Mouse (Mus musculus) midbrain, embryonic 16.5 days (tissue): Measurements from ENCODE around the gene Krtap12-1. TPM values are rescaled to one million over a fixed set of nuclear protein-coding genes. Genes with fewer than 3 reads are reported as not detected.
"Not testable (repeated sequence)": the region's sequence is repeated elsewhere in the genome, so short reads cannot be mapped to it uniquely, and the experiment has no call there.

Source experiments
- ATAC-seq: fragments of 200-750 bp; cut with Nextera tagmentation; 2 replicates; pipeline ENCODE4 v1.8.0; 2017; ENCODE audit warnings: moderate TSS enrichment
- H3K27ac ChIP-seq: fragments of 300-500 bp; sonication (generic); 2 replicates; pipeline ENCODE4 v1.5.1; 2014; ENCODE audit warnings: mild to moderate bottlenecking, low read length, mixed read lengths
- H3K27me3 ChIP-seq: fragments of 300-500 bp; sonication (generic); 2 replicates; pipeline ENCODE4 v1.6.1; 2014; ENCODE audit warnings: low read depth, low read length, mixed read lengths; ENCODE audit not compliant: control insufficient read depth, insufficient read depth
- H3K36me3 ChIP-seq: fragments of 300-500 bp; sonication (generic); 2 replicates; pipeline ENCODE4 v1.6.1; 2014; ENCODE audit warnings: mild to moderate bottlenecking, low read length, moderate library complexity, mixed read lengths; ENCODE audit not compliant: control insufficient read depth, insufficient read depth
- H3K4me1 ChIP-seq: fragments of 300-500 bp; sonication (generic); 2 replicates; pipeline ENCODE4 v1.6.1; 2014; ENCODE audit warnings: mild to moderate bottlenecking, low read length, mixed read lengths; ENCODE audit not compliant: control insufficient read depth, insufficient read depth
- H3K4me2 ChIP-seq: fragments of 300-500 bp; sonication (generic); 2 replicates; pipeline ENCODE4 v1.6.1; 2014; ENCODE audit warnings: mild to moderate bottlenecking, low read length, mixed read lengths
- H3K4me3 ChIP-seq: fragments of 300-500 bp; sonication (generic); 2 replicates; pipeline ENCODE4 v1.5.1; 2014; ENCODE audit warnings: low read depth, mild to moderate bottlenecking, low read length, moderate library complexity, mixed read lengths
- H3K9ac ChIP-seq: fragments of 300-500 bp; sonication (generic); 2 replicates; pipeline ENCODE4 v1.6.1; 2014; ENCODE audit warnings: low read depth, low read length, mixed read lengths
- H3K9me3 ChIP-seq: fragments of 300-500 bp; sonication (generic); replicated peaks from 2 replicates; pipeline ENCODE4 v1.6.1; 2014; ENCODE audit warnings: mild to moderate bottlenecking, low read length, mixed read lengths; ENCODE audit not compliant: control insufficient read depth, poor library complexity, severe bottlenecking
- WGBS: fragments of 180-500 bp; shearing (Covaris S2); extraction: QIAGEN DNeasy Blood & Tissue Kit; methylation state at CpG from one replicate; pipeline ENCODE4 v1.1.7; 2014; 5-methylcytosine and 5-hydroxymethylcytosine counted together
- polyA plus RNA-seq: library from polyadenylated mRNA; unstranded; fragments of >200 nt; fragmentation: Nextera tagmentation; extraction: Ambion mirVana; gene quantifications from 2 replicates; pipeline ENCODE4 v1.2.1, GENCODE M21; 2015

Krtap12-1 gene
- polyA plus RNA-seq, 1 experiment from 2014 or later: not detected

GRCm38 (mm10) chr10:77759582-77759981, 39.2 kb downstream of the Krtap12-1 start, which contains the start of gene Gm3233:
Gene Gm3233, minus strand, starts transcription at chr10:77759682.
- H3K4me1 ChIP-seq, H3K9me3 ChIP-seq, H3K4me3 ChIP-seq, H3K36me3 ChIP-seq, H3K27ac ChIP-seq, H3K4me2 ChIP-seq, H3K27me3 ChIP-seq, ATAC-seq, H3K9ac ChIP-seq: not testable (repeated sequence)
- no CpG with 5 or more reads among the region's 1 CpGs for WGBS

- WGBS: 91% methylated on average over 1 of the region's 1 CpGs
- Histone ChIP-seq H3K27ac (no peak overlapping the region), H3K9me3 (no peaks in the 10 kb centered on the region), H3K27me3 (no peaks in the 10 kb centered on the region), H3K4me3 (no peak overlapping the region), H3K36me3 (no peaks in the 10 kb centered on the region), H3K4me1 (no peaks in the 10 kb centered on the region), H3K4me2 (no peak overlapping the region), H3K9ac (no peak overlapping the region)
- ATAC-seq: no peak
Observed at GRCm38 (mm10) chr10:77769727-77770126, 49.3 kb downstream of the Krtap12-1 start.

Other genes starting within 250 kb of the Krtap12-1 start
- 40.5 and 44.1 TPM in 2 replicates for gene Fam207a, start 204.8 kb upstream of the Krtap12-1 start, polyA plus RNA-seq
- gene Itgb2, start 190.3 kb upstream of the Krtap12-1 start, polyA plus RNA-seq: 0.59 and 0.67 TPM in 2 replicates
- 63.6 and 70.8 TPM in 2 replicates for gene Pttg1ip, start 138.9 kb upstream of the Krtap12-1 start, polyA plus RNA-seq
- 315 and 350 TPM in 2 replicates for gene Sumo3, start 114.5 kb upstream of the Krtap12-1 start, polyA plus RNA-seq
- gene Gm49325, start 114.4 kb upstream of the Krtap12-1 start, polyA plus RNA-seq: 1.5 and 2.9 TPM in 2 replicates
- gene Ube2g2, start 98.3 kb upstream of the Krtap12-1 start, polyA plus RNA-seq: 80.9 and 81.8 TPM in 2 replicates
- 1.3 and 1.6 TPM in 2 replicates for gene Tspear, start 34.0 kb upstream of the Krtap12-1 start, polyA plus RNA-seq
- not detected in 2 replicates for gene Gm19402, start 29.8 kb upstream of the Krtap12-1 start, polyA plus RNA-seq
- not detected in 2 replicates for gene Gm9508, start 23.4 kb upstream of the Krtap12-1 start, polyA plus RNA-seq
- not detected in 2 replicates for gene Gm10272, start 14.0 kb upstream of the Krtap12-1 start, polyA plus RNA-seq
- not detected in 2 replicates for gene Gm10024, start 9.1 kb upstream of the Krtap12-1 start, polyA plus RNA-seq
- gene Gm10142, start 4.8 kb upstream of the Krtap12-1 start, polyA plus RNA-seq: not detected in 2 replicates
- gene Gm10100, start 5.9 kb downstream of the Krtap12-1 start, polyA plus RNA-seq: not detected in 2 replicates
- not detected in 2 replicates for gene Gm18596, start 22.0 kb downstream of the Krtap12-1 start, polyA plus RNA-seq
- gene Gm9736, start 30.8 kb downstream of the Krtap12-1 start, polyA plus RNA-seq: not detected in 2 replicates
- gene Gm3233, start 39.1 kb downstream of the Krtap12-1 start, polyA plus RNA-seq: not detected in 2 replicates
- gene Gm3238, start 50.7 kb downstream of the Krtap12-1 start, polyA plus RNA-seq: not detected in 2 replicates
- gene Gm7138, start 56.3 kb downstream of the Krtap12-1 start, polyA plus RNA-seq: not detected in 2 replicates
- not detected in 2 replicates for gene Gm3250, start 61.9 kb downstream of the Krtap12-1 start, polyA plus RNA-seq
- gene Gm7137, start 67.6 kb downstream of the Krtap12-1 start, polyA plus RNA-seq: not detected in 2 replicates
- gene Gm9639, start 74.5 kb downstream of the Krtap12-1 start, polyA plus RNA-seq: not detected in 2 replicates
- gene Gm19668, start 78.5 kb downstream of the Krtap12-1 start, polyA plus RNA-seq: not detected in 2 replicates
- not detected in 2 replicates for gene Gm9507, start 91.2 kb downstream of the Krtap12-1 start, polyA plus RNA-seq
- not detected in 2 replicates for gene Gm2696, start 94.1 kb downstream of the Krtap12-1 start, polyA plus RNA-seq
- not detected in 2 replicates for gene Krtap10-4, start 106.5 kb downstream of the Krtap12-1 start, polyA plus RNA-seq
- gene Krtap10-10, start 115.3 kb downstream of the Krtap12-1 start, polyA plus RNA-seq: not detected in 2 replicates
- not detected in 2 replicates for gene Gm36176, start 126.2 kb downstream of the Krtap12-1 start, polyA plus RNA-seq
- not detected in 2 replicates for gene Gm10318, start 132.3 kb downstream of the Krtap12-1 start, polyA plus RNA-seq
- not detected in 2 replicates for gene Gm3285, start 141.4 kb downstream of the Krtap12-1 start, polyA plus RNA-seq
- gene Lrrc3, start 181.9 kb downstream of the Krtap12-1 start, polyA plus RNA-seq: 25.4 and 28.7 TPM in 2 replicates
- gene Trpm2, start 250.0 kb downstream of the Krtap12-1 start, polyA plus RNA-seq: 6.3 and 6.4 TPM in 2 replicates